Mouse (Mus musculus) embryo, embryonic 11.5 days (tissue): Measurements from ENCODE around the gene Nmrk2.
"Not testable (repeated sequence)": the region's sequence is repeated elsewhere in the genome, so short reads cannot be mapped to it uniquely, and the experiment has no call there.

Source experiments
- DNase-seq: peaks from one replicate; pipeline ENCODE4 v3.0.0-alpha.2; 2012; ENCODE audit warnings: low read depth, low spot score

Gene Nmrk2

GRCm38 (mm10) chr10:81201807-81202758, at the start of gene Nmrk2:
Nmrk2 (minus strand) TSS chr10:81202051.
- DNase-seq: no peak

- DNase-seq: no peak
These were observed 47.6 kb upstream of the Nmrk2 start for GRCm38 (mm10) chr10:81249442-81249841.

- DNase-seq: no peak
These were observed 46.0 kb upstream of the Nmrk2 start for GRCm38 (mm10) chr10:81247804-81248203.

GRCm38 (mm10) chr10:81245166-81245565, 43.3 kb upstream of the Nmrk2 start:
- DNase-seq: no peak

- DNase-seq: no peak
These were observed 42.7 kb upstream of the Nmrk2 start for GRCm38 (mm10) chr10:81244595-81244994.

GRCm38 (mm10) chr10:81244146-81244545, 42.3 kb upstream of the Nmrk2 start:
- no peak for DNase-seq

GRCm38 (mm10) chr10:81242021-81242420, 40.2 kb upstream of the Nmrk2 start:
- no peak for DNase-seq

- peak; percentile 51 for DNase-seq
These were observed 39.0 kb upstream of the Nmrk2 start for GRCm38 (mm10) chr10:81240876-81241275.

GRCm38 (mm10) chr10:81238618-81239017, 36.8 kb upstream of the Nmrk2 start:
- no peak for DNase-seq

GRCm38 (mm10) chr10:81236471-81237268, 34.8 kb upstream of the Nmrk2 start:
- DNase-seq: no peak

- no peak for DNase-seq
These were observed 32.4 kb upstream of the Nmrk2 start for GRCm38 (mm10) chr10:81234206-81234605.

GRCm38 (mm10) chr10:81233226-81233585, 31.4 kb upstream of the Nmrk2 start:
- no peak for DNase-seq

GRCm38 (mm10) chr10:81232580-81233225, 30.9 kb upstream of the Nmrk2 start, which contains the start of gene Zfr2:
Zfr2 (plus strand) TSS chr10:81233155.
- peak; percentile 77 for DNase-seq

GRCm38 (mm10) chr10:81231436-81231835, 29.6 kb upstream of the Nmrk2 start:
- no peak for DNase-seq

GRCm38 (mm10) chr10:81230438-81231332, 28.8 kb upstream of the Nmrk2 start, which contains the start of gene Atcay:
Atcay (minus strand) TSS chr10:81230833.
- no peak for DNase-seq

GRCm38 (mm10) chr10:81229735-81230437, 28.0 kb upstream of the Nmrk2 start:
- DNase-seq: no peak

- not testable (repeated sequence) for DNase-seq
These were observed 21.9 kb upstream of the Nmrk2 start for GRCm38 (mm10) chr10:81223731-81224130.

GRCm38 (mm10) chr10:81221402-81222015, 19.7 kb upstream of the Nmrk2 start:
- DNase-seq: no peak

GRCm38 (mm10) chr10:81217964-81218363, 16.1 kb upstream of the Nmrk2 start:
- no peak for DNase-seq

GRCm38 (mm10) chr10:81217267-81217666, 15.4 kb upstream of the Nmrk2 start:
- DNase-seq: not testable (repeated sequence)
